Mouse (Mus musculus) testis, adult 2 months (tissue): Measurements from ENCODE around the gene Pm20d2.

Experiments
- CTCF ChIP-seq: fragments of 200-500 bp; IDR thresholded peaks from 2 replicates; pipeline ENCODE4 v1.5.1; 2012; ENCODE audit warnings: low read depth, mild to moderate bottlenecking, inconsistent platforms, low read length, moderate library complexity; ENCODE audit not compliant: control insufficient read depth, insufficient read depth, insufficient replicate concordance
- POLR2A ChIP-seq: fragments of 200-500 bp; IDR thresholded peaks from 2 replicates; pipeline ENCODE4 v1.6.1; 2012; ENCODE audit warnings: low read depth, mild to moderate bottlenecking, inconsistent platforms, low read length, moderate library complexity; ENCODE audit not compliant: control insufficient read depth

- no peak for TF ChIP-seq CTCF
- no peak for TF ChIP-seq POLR2A
Measured at GRCm38 (mm10) chr4:33229639-33230038, 40.1 kb upstream of the Pm20d2 start.
